Mouse (Mus musculus) cerebellum, adult 2 months (tissue): ENCODE data around the gene Glod4.

ENCODE experiments used
- CTCF ChIP-seq: fragments of 200-500 bp; IDR thresholded peaks from 2 replicates; pipeline ENCODE4 v1.5.1; 2011; ENCODE audit warnings: low read depth, mild to moderate bottlenecking, control low read depth, low read length, moderate library complexity, borderline replicate concordance; ENCODE audit not compliant: insufficient read depth
- POLR2A ChIP-seq: fragments of 200-500 bp; IDR thresholded peaks from 2 replicates; pipeline ENCODE4 v1.6.1; 2011; ENCODE audit warnings: low read length, control low read depth, borderline replicate concordance; ENCODE audit not compliant: insufficient read depth

DNA sequence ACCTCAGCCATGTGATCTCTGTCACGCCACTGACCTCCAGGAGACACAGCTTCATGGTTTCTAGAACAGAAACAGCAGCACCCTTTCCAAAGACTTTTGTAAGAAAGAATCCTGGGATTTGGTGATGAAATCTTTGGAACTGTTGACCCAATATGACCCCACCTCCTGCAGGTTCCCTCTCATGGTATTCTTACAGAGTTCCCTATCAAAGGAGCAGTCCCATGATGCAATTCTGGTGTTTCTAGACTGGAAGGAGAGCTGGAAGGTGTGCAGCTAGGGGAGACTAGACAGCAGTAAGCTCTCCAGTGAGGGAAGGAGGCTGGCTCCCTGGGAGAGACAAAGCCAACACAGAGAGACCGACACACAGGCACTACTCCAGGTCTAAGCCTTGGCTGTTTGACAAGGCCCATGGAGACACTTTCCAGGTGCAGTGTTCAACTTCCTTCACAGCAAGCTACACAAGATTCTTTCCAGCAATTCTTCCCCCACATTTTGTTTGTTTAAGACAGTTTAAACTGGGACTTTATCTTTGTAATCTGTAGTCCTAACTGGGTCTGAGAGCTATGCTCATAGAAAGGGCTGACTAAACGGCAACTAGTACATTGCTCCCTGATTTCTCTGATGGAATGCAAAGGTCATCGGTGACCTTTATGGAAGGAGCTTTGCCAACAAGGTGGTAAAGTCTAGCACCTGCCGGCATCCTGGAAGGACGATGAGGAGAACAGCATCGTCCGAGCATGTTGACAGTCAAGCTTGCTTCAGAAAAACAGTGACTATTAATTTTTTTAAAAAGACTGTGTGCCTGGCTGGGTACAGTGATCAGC lies 97.1 kb downstream of the Glod4 start:
- no peak for TF ChIP-seq CTCF
- no peak for TF ChIP-seq POLR2A
